Mouse (Mus musculus) ES-Bruce4 (cell line): Measurements from ENCODE around the gene Commd6.

Experiments
- CTCF ChIP-seq: IDR thresholded peaks from one replicate; pipeline ENCODE4 v1.8.1; 2011; ENCODE audit warnings: low read depth, low read length
- EP300 ChIP-seq: IDR thresholded peaks from 2 replicates; pipeline ENCODE4 v1.6.1; 2011; ENCODE audit warnings: low read depth, low read length; ENCODE audit not compliant: insufficient read depth
- POLR2A ChIP-seq: IDR thresholded peaks from one replicate; pipeline ENCODE4 v1.8.1; 2011; ENCODE audit warnings: low read length; ENCODE audit not compliant: insufficient read depth

DNA sequence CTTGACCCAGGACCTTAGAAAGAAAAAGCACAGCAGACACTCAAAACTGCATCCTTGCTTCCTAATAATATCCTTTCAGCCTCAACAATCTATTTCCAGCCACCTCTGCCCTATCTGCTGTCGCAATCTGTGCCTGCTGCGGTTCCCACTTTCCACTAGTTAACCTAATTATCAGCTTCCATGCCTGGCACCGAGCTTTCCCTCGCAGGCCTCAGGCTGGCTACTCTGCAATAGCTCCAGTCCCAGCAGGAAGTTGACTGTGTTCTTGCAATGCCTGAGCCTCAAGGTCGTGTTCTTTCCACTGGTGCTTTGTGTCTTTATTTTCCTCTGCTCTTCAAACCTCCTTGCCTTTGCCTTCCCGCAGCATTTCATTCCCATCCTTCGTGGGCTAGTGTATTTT is 54.4 kb downstream of the Commd6 start:
- TF ChIP-seq CTCF: no peak
- no peak for TF ChIP-seq POLR2A
- no peak for TF ChIP-seq EP300
